Mouse (Mus musculus) heart, embryonic 14.5 days (tissue): ENCODE results near the gene 4933403O08Rik. TPM values are rescaled to one million over a fixed set of nuclear protein-coding genes. Genes with fewer than 3 reads are reported as not detected.

Source experiments
- ATAC-seq: fragments of 200-750 bp; cut with Nextera tagmentation; 2 replicates; pipeline ENCODE4 v1.8.0; 2017; ENCODE audit warnings: low read depth, moderate TSS enrichment; ENCODE audit not compliant: insufficient number of reproducible peaks, insufficient read depth, low FRiP score
- H3K27ac ChIP-seq, 2 experiments: fragments of 200-500 bp in 1 of 2; fragments of 300-500 bp in 1 of 2; sonication (generic) in 1 of 2; replicated peaks in 1 of 2; 2 replicates each; pipeline ENCODE4 v1.5.1; 2012 to 2014; ENCODE audit warnings: low read depth in 2 of 2, low read length in 2 of 2, control low read depth in 1 of 2, mild to moderate bottlenecking in 1 of 2, mixed read lengths in 1 of 2; ENCODE audit not compliant: control insufficient read depth in 1 of 2, insufficient read depth in 1 of 2
- H3K27me3 ChIP-seq: fragments of 300-500 bp; sonication (generic); 2 replicates; pipeline ENCODE4 v1.6.1; 2014; ENCODE audit warnings: mild to moderate bottlenecking, low read length, control low read depth; ENCODE audit not compliant: control insufficient read depth, insufficient read depth
- H3K36me3 ChIP-seq: fragments of 300-500 bp; sonication (generic); 2 replicates; pipeline ENCODE4 v1.6.1; 2014; ENCODE audit warnings: mild to moderate bottlenecking, control low read depth, low read length, mixed read lengths; ENCODE audit not compliant: control insufficient read depth, insufficient read depth
- H3K4me1 ChIP-seq, 2 experiments: fragments of 200-500 bp in 1 of 2; fragments of 300-500 bp in 1 of 2; sonication (generic) in 1 of 2; 2 replicates each; pipeline ENCODE4 v1.6.1; 2012 to 2014; ENCODE audit warnings: low read length in 2 of 2, control low read depth in 1 of 2, mixed read lengths in 1 of 2; ENCODE audit not compliant: control insufficient read depth in 2 of 2, insufficient read depth in 2 of 2
- H3K4me2 ChIP-seq: fragments of 300-500 bp; sonication (generic); 2 replicates; pipeline ENCODE4 v1.6.1; 2014; ENCODE audit warnings: mild to moderate bottlenecking, low read length
- H3K4me3 ChIP-seq, 2 experiments: fragments of 200-500 bp in 1 of 2; fragments of 300-500 bp in 1 of 2; sonication (generic) in 1 of 2; 2 replicates each; pipeline ENCODE4 v1.5.1; 2012 to 2014; ENCODE audit warnings: low read length in 2 of 2, mild to moderate bottlenecking in 2 of 2, control low read depth in 1 of 2, low read depth in 1 of 2, moderate library complexity in 1 of 2; ENCODE audit not compliant: control insufficient read depth in 1 of 2, insufficient read depth in 1 of 2
- H3K9ac ChIP-seq: fragments of 300-500 bp; sonication (generic); 2 replicates; pipeline ENCODE4 v1.6.1; 2014; ENCODE audit warnings: mild to moderate bottlenecking, low read length
- H3K9me3 ChIP-seq: fragments of 300-500 bp; sonication (generic); 2 replicates; pipeline ENCODE4 v1.6.1; 2016; ENCODE audit warnings: low read length, control low read depth; ENCODE audit not compliant: control insufficient read depth
- WGBS: fragments of 180-500 bp; shearing (Covaris S2); extraction: QIAGEN DNeasy Blood & Tissue Kit; methylation state at CpG from one replicate; pipeline ENCODE4 v1.1.7; 2014; 5-methylcytosine and 5-hydroxymethylcytosine counted together
- polyA plus RNA-seq: library from polyadenylated mRNA; unstranded; fragments of >200 nt; fragmentation: Nextera tagmentation; extraction: Ambion mirVana; gene quantifications from 2 replicates; pipeline ENCODE4 v1.2.1, GENCODE M21; 2014

Gene 4933403O08Rik
- not detected in 2 replicates for polyA plus RNA-seq

DNA sequence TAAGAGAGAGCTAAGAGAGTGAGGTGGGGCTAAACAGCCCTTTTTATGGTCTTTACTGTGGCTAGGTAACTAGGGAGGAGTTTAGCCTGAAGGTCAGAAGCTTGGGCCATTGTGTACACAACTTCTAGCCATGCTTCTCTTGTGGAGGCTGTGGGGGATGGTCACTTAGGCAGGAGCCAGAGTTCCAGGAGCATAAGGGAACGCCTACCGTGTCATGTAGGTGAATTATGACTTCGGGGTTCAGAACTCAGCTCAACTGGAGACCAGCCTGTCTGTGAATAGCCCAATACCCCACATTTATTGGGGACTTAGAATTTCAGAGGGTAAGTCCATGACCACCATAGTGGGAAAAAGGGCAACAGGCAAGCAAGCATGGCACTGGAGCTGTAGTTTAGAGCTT lies at the start of gene 4933403O08Rik:
Gene 4933403O08Rik, plus strand, starts transcription at position 301 of the 400 bp plus-strand sequence.
- Histone ChIP-seq H3K9ac (no peak within 1 kb of the TSS), H3K36me3 (no peaks in the 10 kb centered on the region), H3K4me1 (no peaks in the 10 kb centered on the region), H3K4me2 (no peak within 1 kb of the TSS), H3K27me3 (no peaks in the 10 kb centered on the region), H3K4me3 (no peak within 1 kb of the TSS), H3K27ac (no peak within 1 kb of the TSS), H3K9me3 (no peaks in the 10 kb centered on the region)
- ATAC-seq = no peak
- WGBS = 84% methylated on average over 3 of the region's 3 CpGs

DNA sequence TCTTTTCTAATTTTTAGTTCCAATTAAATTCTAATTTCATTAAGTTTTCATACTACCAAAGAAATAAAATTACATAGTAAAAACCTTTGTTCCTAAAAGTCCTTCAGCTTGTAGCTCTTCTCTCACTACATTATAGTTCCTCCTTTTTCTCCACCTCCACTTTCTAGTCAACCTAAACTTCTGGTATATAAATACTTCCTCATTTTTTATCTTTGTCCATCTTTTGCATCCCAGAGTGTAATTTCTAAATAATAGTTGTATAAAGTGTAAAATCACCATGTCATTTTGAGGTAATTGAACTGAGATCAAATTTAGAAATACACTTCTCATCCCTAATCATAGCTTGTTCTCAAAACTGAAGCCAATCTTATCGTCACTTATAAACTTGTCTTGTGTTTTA lies 4.1 kb downstream of the 4933403O08Rik start:
- H3K36me3 ChIP-seq = no peaks in the 10 kb centered on the region
- H3K4me1 ChIP-seq = no peaks in the 10 kb centered on the region
- H3K9me3 ChIP-seq = no peaks in the 10 kb centered on the region
- H3K4me2 ChIP-seq = no peak overlapping the region
- ATAC-seq = no peak
- no peaks in the 10 kb centered on the region for H3K27me3 ChIP-seq
- H3K4me3 ChIP-seq = no peak overlapping the region
- no peak overlapping the region for H3K9ac ChIP-seq
- no peak overlapping the region for H3K27ac ChIP-seq
- 57% methylated on average over 1 of the region's 1 CpGs for WGBS

GRCm38 (mm10) chrX:112255513-112255912 lies 16.7 kb downstream of the 4933403O08Rik start:
- Histone ChIP-seq H3K27ac (no peak overlapping the region), H3K4me3 (no peak overlapping the region), H3K4me2 (no peak overlapping the region), H3K27me3 (no peaks in the 10 kb centered on the region), H3K9me3 (no peaks in the 10 kb centered on the region), H3K9ac (no peak overlapping the region), H3K4me1 (no peaks in the 10 kb centered on the region), H3K36me3 (no peaks in the 10 kb centered on the region)
- no peak for ATAC-seq
- 47% methylated on average over 2 of the region's 2 CpGs for WGBS

DNA sequence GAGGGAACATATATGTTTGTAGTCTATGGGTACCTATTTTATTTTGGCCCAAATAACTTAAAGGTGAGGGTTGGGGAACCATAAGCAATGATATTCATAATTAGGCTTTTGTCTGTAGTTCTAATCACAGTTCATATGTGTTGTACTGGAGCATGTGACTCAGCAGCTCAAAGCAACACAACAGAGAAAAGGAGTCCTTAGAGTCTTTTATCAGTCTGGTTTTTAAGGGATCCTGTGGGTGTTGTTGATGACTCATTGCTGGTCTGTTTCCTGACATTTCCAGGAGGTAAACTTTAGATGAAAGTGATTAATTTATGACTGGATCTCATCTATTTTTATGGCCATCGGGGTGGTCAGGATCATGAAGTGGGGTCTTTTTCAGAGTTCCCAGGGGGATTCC lies 34.7 kb downstream of the 4933403O08Rik start:
- Histone ChIP-seq H3K4me2 (no peak overlapping the region), H3K9ac (no peak overlapping the region), H3K27ac (no peak overlapping the region), H3K4me1 (no peaks in the 10 kb centered on the region), H3K27me3 (no peaks in the 10 kb centered on the region), H3K4me3 (no peak overlapping the region), H3K9me3 (no peaks in the 10 kb centered on the region), H3K36me3 (no peaks in the 10 kb centered on the region)
- 52% methylated on average over 1 of the region's 1 CpGs for WGBS
- ATAC-seq = no peak

Other genes with a start within 250 kb of the 4933403O08Rik start
- 0.07 TPM in 1 of 2 replicates, not detected in the other for gene Tex16, start 228.0 kb upstream of the 4933403O08Rik start, polyA plus RNA-seq
- 91.0 and 92.2 TPM in 2 replicates for gene Apool, start 72.3 kb downstream of the 4933403O08Rik start, polyA plus RNA-seq
- not detected in 2 replicates for gene Satl1, start 167.7 kb downstream of the 4933403O08Rik start, polyA plus RNA-seq